Mouse (Mus musculus) A20 (cell line): ENCODE measurements at regions not wholly inside any gene's neighbourhood (a gene's known extent, or its start where the extent isn't known, plus 50 kb on each side); places are given as distances from the start of the nearest gene placed in this dataset.
A peak's percentile ranks its signal among the peaks of the same experiment; 100 is the strongest.

Source experiments
- DNase-seq: peaks from one replicate; pipeline ENCODE4 v3.0.0-alpha.2; 2011; ENCODE audit warnings: low read depth, low spot score

GRCm38 (mm10) chr6:67186537-67187274 is 51.3 kb upstream of the Serbp1 start:
- no peak for DNase-seq

DNA sequence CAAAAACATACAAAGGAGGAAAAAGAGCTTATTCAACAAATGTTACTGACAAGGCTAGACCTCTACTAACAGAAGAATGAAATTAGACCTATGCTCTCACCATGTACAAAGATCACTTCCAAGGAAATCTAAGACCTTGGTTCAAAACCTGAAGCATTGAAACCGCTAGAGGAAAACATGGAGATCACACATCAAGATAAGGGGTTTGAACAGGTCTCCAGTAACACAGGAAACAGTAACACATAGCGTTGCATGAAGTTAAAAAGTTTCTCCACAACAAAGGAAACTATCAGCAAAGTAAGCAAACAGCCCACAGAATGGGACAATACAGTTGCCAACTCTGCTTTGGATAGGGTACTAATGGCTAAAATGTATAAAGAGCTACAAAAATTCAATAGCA is 53.3 kb upstream of the Serbp1 start:
- no peak for DNase-seq

- no peak for DNase-seq
Measured at GRCm38 (mm10) chr6:67183481-67184215, 54.3 kb upstream of the Serbp1 start.

GRCm38 (mm10) chr6:67182453-67182852 is 55.5 kb upstream of the Serbp1 start:
- no peak for DNase-seq

DNA sequence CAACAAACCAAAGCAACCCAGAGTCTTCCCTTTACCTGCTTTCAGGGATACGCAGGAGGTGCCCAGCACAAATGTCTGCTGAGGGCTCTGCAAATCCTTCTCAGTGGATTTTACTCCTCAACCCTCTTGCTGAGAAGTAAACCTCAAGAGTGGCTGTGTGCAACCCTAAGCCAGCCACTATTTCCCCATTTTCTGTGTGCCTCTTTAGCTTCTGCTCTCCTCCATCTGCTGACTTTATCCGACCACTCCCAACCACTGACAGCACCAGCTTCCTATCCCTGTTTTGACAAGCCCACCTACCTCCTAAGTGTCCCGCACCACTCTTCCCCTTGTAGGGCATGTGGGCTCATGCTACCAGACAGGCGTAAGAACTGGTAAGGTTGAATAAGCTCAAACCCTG is 56.5 kb upstream of the Serbp1 start:
- DNase-seq, result no peak

GRCm38 (mm10) chr6:67179416-67179815 is 58.6 kb upstream of the Serbp1 start:
- DNase-seq, result no peak

DNA sequence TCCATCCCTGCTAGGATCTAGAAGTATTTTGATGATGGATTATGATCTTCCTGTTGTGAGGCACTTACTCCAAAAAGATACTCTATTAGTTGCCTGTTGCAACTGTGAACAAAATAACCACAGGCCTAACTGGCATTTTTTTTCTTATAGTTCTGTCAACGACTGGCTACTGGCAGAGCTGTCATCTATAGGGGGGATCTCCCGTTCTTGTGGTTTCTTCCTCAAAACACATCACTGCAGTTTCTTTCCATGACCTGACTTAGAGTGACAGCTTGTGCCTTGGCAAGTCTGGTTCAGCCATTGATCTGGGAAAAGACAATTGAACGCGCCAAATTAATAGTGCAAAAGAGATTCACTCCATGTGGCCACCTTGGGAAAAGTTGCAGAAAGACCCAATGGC is 59.4 kb upstream of the Serbp1 start:
- peak; percentile 8 for DNase-seq

GRCm38 (mm10) chr6:67178101-67178500 is 59.9 kb upstream of the Serbp1 start:
- DNase-seq, result no peak

- DNase-seq, result no peak
Measured at GRCm38 (mm10) chr6:67170674-67170946, 67.4 kb upstream of the Serbp1 start.

GRCm38 (mm10) chr6:67169873-67170673 is 67.9 kb upstream of the Serbp1 start:
- DNase-seq, result peak; percentile 58

DNA sequence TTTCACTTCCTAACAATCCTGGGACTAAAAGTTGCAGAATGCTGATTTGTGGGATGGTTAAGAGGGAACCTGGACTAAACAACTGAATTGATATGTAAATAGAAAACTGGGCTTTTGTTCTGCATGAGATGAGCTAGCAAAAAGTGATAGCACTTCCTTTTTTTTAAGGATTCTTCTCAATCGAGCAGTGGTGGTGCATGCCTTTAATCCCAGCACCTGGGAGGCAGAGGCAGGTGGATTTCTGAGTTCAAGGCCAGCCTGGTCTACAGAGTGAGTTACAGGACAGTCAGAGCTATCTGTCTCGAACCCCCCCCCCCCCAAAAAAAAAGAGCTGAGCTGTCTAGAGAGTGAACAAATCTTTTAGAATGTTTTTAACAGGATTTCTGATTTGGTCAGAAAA is 69.2 kb upstream of the Serbp1 start:
- DNase-seq, result no peak

- DNase-seq, result no peak
Measured at GRCm38 (mm10) chr6:67168031-67168777, 69.8 kb upstream of the Serbp1 start.

DNA sequence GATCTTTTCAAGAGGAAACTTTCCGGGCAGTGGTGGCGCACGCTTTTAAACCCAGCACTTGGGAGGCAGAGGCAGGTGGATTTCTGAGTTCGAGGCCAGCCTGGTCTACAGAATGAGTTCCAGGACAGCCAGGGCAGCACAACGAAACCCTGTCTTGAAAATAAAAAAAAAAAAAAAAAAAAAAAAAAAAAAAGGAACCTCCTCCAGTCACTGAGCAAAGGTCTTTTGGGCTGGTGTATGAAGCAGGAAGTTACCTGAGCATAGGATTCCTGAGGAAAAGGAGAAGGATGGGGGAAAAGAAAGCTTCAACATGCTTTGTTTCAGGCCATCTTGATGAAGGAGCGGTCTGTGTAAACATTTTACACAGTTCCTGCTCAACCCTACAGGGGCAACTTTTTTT is 72.9 kb upstream of the Serbp1 start:
- DNase-seq, result no peak

- DNase-seq, result no peak
Measured at GRCm38 (mm10) chr6:67163947-67164346, 74.0 kb upstream of the Serbp1 start.

DNA sequence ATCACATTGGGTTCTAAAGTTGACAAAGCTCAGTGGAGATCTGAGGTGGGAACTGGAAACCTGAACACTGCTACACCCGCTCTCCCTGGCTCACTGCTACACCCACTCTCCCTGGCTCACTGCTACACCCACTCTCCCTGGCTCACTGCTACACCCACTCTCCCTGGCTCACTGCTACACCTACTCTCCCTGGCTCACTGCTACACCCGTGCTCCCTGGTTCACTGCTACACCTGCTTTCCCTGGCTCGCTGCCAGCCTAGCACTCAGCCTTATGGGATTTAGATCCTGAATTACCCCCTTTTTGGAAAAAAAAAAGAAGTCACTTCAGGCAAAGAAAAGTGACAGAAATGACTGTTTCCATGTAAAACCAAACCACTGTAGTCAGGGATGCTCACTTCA is 75.2 kb upstream of the Serbp1 start:
- no peak for DNase-seq

DNA sequence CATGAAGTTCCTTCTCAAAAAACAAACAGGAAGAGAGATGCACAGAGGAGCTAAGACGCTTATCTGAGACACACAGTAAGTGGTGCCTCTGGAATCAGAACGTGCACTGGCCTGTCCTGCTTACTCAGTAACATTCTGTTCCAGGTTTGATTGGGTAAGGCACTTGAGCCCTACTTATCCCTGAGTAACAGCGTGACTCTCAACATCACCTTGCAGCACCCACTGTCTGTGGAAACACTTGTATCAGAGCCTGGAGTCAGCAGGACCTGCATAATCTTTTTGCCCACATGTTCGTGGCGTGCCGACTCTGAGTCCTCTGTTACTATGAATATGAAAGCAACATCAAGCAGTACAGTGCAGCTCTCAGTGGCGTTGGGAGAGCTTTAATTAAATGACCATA is 76.4 kb upstream of the Serbp1 start:
- no peak for DNase-seq

GRCm38 (mm10) chr6:67160564-67160963 is 77.4 kb upstream of the Serbp1 start:
- no peak for DNase-seq

DNA sequence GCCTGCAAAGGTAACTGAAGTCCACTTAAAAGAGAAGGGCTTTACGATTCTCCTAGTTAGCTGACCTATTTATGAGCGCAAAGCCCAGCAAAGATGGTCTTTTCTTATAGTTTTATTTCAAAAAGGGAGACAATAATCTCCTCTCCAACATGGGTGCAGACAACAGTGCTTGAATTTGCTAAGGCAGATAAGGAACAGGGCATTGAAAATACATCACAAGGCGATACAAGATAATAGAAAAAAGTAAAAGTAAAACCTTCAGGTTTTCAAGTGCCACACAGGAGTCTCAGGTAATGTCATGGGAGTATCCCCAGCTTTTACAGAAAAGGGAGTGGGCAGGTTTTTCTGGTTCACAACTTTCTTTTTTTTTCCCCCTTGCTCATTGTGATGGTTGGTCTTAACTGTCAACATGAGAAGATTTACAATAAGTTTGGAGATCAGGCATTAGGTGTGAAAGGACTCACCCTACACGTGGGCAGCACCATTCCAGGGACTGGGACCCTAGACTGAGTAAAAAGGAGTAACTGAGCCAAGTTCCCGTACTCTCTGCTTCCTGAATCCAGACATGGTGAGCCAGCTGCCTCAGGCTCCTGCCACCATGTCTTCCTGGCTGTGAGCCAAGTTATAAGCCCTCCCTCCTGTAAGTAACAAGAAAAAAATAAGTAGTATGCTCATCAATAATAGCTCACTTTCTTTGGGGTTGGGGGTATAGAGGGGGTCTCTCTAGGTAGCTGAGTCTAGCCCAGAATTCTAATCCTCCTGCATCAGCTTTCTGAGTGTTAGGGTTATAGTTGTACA is 78.1 kb upstream of the Serbp1 start:
- no peak for DNase-seq

- DNase-seq, result no peak
Measured at GRCm38 (mm10) chr6:67159224-67159623, 78.8 kb upstream of the Serbp1 start.

GRCm38 (mm10) chr6:67158765-67159164 is 79.2 kb upstream of the Serbp1 start:
- peak; percentile 81 for DNase-seq

- DNase-seq, result peak; percentile 8
Measured at GRCm38 (mm10) chr6:67152845-67153468, 85.0 kb upstream of the Serbp1 start.
